Mouse (Mus musculus): ENCODE results near the gene Anxa10. TPM values are rescaled to one million over a fixed set of nuclear protein-coding genes. Genes with fewer than 3 reads are reported as not detected.

Gene Anxa10
- polyA plus RNA-seq, 1 experiment from 2014 or later, result 0.07 TPM

GRCm38 (mm10) chr8:62014582-62014981 lies 108.4 kb downstream of the Anxa10 start:
- H3K4me3 ChIP-seq (ENCODE audit: low read depth, low read length), result no peak overlapping the region
- H3K4me2 ChIP-seq (ENCODE audit: low read depth, low read length), result no peak overlapping the region
- ATAC-seq (ENCODE audit: low read depth), result no peak
- WGBS (ENCODE audit: insufficient replicate concordance), result 61% methylated on average over 4 of the region's 4 CpGs
- no peaks in the 10 kb centered on the region for H3K27me3 ChIP-seq (ENCODE audit: control insufficient read depth, insufficient read depth, low read depth, low read length)
- H3K9ac ChIP-seq (ENCODE audit: low read depth, low read length), result no peak overlapping the region
- no peak overlapping the region for H3K27ac ChIP-seq (ENCODE audit: low read length)
- H3K4me1 ChIP-seq (ENCODE audit: control insufficient read depth, low read depth, low read length), result no peaks in the 10 kb centered on the region
- no peaks in the 10 kb centered on the region for H3K36me3 ChIP-seq (ENCODE audit: control insufficient read depth, insufficient read depth)
- no peaks in the 10 kb centered on the region for H3K9me3 ChIP-seq (replicated peaks; ENCODE audit: control insufficient read depth, low read length)

GRCm38 (mm10) chr8:62014166-62014565 lies 108.8 kb downstream of the Anxa10 start:
- no peak overlapping the region for H3K4me3 ChIP-seq (ENCODE audit: low read depth, low read length)
- H3K4me1 ChIP-seq (ENCODE audit: control insufficient read depth, low read depth, low read length), result no peaks in the 10 kb centered on the region
- H3K27me3 ChIP-seq (ENCODE audit: control insufficient read depth, insufficient read depth, low read depth, low read length), result no peaks in the 10 kb centered on the region
- WGBS (ENCODE audit: insufficient replicate concordance), result 58% methylated on average over 4 of the region's 4 CpGs
- no peak for ATAC-seq (ENCODE audit: low read depth)
- no peaks in the 10 kb centered on the region for H3K9me3 ChIP-seq (replicated peaks; ENCODE audit: control insufficient read depth, low read length)
- H3K9ac ChIP-seq (ENCODE audit: low read depth, low read length), result no peak overlapping the region
- no peak overlapping the region for H3K4me2 ChIP-seq (ENCODE audit: low read depth, low read length)
- no peak overlapping the region for H3K27ac ChIP-seq (ENCODE audit: low read length)
- no peaks in the 10 kb centered on the region for H3K36me3 ChIP-seq (ENCODE audit: control insufficient read depth, insufficient read depth)

Other genes with a start within 250 kb of the Anxa10 start
- 5.1 and 7.3 TPM in 2 replicates for gene Palld, start 220.5 kb downstream of the Anxa10 start, polyA plus RNA-seq (2015; fragmentation: Nextera tagmentation; extraction: Ambion mirVana)
- gene Ddx60, start 195.1 kb downstream of the Anxa10 start, polyA plus RNA-seq (2015; fragmentation: Nextera tagmentation; extraction: Ambion mirVana), result 0.85 and 0.93 TPM in 2 replicates